Mouse (Mus musculus): ENCODE measurements around the gene 4921504E06Rik.

Gene 4921504E06Rik

DNA sequence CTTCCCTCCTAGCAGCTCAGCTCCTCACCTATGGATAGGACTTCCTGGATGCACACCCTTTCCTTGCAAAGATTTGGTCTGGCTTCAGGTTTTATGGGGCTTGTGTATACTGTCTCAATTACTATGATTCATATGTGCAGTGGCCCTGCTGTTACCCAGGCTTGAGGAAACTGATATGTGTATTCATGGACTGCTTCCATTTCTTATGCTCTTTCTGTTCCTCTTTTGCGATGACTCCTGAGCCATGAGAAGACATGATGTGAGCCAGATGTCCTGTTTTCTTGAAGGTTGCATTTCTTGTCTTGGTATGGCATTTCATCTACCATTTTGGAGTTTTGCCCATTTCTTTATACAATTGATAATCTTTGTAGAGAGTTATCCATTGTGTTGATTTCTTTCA lies 48.0 kb downstream of the 4921504E06Rik start:
- no peak for DNase-seq (ENCODE audit: low read depth, low spot score)

- no peak for DNase-seq (ENCODE audit: low read depth, low spot score)
Measured at GRCm38 (mm10) chr2:19490262-19490661, 63.5 kb downstream of the 4921504E06Rik start.

DNA sequence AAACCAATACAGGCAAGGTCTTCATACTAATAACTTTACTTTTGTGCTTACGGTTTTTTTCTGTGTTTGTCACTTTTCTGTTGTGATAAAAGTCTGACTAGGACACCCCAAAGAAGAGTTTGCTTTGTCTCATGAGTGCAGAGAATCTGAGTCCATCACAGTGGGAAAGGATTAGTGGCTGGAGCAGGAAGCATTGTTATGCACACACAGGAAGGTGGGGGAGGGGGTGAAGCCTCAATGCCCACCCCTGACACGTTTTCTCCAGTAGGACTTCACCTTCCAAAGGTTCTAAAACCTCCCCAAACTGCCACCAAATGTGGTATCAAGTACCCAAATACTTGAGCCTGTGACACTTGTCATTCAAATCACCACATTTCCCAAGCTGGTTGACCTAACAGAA lies 91.8 kb downstream of the 4921504E06Rik start:
- no peak for DNase-seq (ENCODE audit: low read depth, low spot score)

- DNase-seq (ENCODE audit: low read depth, low spot score), result no peak
Measured at GRCm38 (mm10) chr2:19458785-19459184, 94.9 kb downstream of the 4921504E06Rik start.

- no peak for DNase-seq (ENCODE audit: low read depth, low spot score)
Measured at GRCm38 (mm10) chr2:19455857-19456482, 97.7 kb downstream of the 4921504E06Rik start.

DNA sequence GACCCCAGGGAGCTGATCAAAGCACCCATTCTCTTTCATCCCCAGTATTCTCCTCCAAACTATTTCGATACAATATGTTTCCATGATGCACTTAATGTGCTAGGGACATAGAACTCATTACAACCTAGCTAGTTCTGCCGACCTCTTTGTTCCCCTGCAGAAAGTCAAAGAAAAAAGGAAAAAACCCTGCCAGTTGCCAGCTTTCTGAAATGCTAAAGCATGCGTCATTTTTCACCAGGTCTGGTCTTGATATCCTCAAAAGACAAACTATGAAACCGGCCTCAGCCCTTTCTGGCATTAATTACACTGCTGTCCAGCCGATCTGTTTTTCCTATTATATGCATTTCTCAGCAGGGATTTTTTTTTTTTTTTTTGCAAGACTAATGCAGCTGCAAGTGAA lies 98.5 kb downstream of the 4921504E06Rik start:
- DNase-seq (ENCODE audit: low read depth, low spot score), result no peak

DNA sequence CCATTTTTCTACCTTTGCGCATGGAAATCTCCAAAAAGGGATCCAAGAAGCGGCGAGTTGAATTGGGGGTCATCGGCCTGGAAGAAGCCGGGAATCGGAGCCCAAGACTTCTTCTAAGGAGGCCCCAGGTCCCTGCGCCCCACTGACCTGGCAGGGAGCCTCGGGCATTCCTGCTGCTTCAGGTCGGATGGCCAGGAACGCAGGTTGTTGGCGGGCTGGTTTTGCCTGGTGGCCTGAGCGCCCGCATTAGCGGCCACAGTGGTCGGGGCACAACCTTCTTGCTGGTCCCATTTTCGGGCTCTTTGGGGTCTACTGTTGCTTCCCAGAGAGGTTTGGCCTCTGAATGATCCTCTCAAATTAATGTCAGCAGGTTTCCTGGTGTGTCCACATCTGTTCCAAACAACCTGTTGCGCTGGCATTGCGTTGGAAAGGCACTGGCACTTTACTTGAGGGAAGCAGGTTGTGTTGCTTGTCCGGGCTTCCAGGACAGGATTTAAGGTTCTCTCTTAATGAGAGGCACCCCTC lies 101.1 kb downstream of the 4921504E06Rik start:
- no peak for DNase-seq (ENCODE audit: low read depth, low spot score)

DNA sequence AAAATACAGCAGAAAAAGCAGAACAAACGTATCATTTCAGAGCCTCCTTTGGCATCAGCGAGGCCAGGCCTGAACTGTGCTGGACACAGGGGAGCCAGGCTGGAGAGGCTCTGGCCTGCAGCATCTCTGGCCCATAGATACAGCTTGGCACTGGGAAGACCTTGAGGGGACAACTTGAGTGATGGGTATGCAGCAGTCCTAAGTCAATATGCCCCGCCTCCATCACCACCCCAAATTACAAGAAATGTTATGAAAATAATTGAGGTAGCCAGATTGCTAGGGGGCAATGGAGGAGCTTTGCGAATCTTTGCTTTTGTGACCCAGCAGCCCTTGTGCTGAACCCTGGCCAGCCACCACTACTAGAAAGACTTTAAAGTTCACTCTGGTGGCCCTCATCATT lies 104.4 kb downstream of the 4921504E06Rik start:
- DNase-seq (ENCODE audit: low read depth, low spot score), result no peak

DNA sequence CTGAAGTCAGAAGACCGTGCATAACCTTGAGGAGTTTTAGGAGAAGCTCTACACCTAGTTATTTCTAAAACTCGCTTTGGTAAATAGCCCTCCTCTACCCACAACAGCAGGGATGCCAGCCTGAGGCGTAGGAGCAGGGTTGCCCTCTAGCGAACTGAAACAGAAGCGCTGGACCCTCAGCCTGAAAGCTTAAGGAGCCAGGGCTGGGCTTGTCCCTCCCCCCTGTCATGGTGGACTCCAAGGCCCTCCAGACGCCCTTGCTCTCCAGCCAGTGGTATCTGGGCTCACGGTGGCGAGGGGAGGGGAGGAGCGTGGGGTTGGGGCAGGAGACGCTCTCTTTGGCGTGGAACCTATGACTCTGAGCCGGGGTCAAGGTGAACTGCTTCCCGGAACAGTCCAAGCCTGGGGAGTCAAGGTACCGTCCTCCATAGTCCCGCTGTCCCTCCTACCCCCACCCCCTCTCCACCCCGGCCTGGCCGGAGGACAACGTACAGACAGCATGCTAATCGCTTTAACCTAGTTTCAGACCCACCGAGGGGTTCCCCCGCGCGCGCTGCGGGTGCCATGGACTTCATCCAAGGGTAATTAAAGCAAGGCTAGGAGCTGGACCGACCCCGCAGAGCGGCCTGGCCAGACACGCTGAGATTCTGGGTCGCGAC lies 105.5 kb downstream of the 4921504E06Rik start:
- DNase-seq (ENCODE audit: low read depth, low spot score), result no peak

DNA sequence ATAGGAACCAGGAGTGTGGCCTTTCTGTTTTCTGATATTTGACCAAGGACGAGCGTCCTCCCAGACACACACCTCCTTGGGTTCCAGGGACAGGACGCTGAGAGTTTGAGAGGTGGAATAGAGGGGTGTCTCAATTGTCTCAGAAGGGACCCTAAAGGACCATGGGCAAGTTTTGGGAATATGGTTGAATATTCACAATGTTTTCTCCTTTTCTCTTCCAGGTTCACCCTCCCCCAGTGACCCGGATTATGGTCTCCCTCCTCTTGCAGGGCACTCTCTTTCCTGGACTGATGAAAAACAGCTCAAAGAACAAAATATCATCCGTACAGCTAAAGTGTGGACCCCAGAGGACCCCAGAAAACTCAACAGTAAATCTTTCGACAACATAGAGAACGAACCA lies 107.0 kb downstream of the 4921504E06Rik start:
- DNase-seq (ENCODE audit: low read depth, low spot score), result no peak

DNA sequence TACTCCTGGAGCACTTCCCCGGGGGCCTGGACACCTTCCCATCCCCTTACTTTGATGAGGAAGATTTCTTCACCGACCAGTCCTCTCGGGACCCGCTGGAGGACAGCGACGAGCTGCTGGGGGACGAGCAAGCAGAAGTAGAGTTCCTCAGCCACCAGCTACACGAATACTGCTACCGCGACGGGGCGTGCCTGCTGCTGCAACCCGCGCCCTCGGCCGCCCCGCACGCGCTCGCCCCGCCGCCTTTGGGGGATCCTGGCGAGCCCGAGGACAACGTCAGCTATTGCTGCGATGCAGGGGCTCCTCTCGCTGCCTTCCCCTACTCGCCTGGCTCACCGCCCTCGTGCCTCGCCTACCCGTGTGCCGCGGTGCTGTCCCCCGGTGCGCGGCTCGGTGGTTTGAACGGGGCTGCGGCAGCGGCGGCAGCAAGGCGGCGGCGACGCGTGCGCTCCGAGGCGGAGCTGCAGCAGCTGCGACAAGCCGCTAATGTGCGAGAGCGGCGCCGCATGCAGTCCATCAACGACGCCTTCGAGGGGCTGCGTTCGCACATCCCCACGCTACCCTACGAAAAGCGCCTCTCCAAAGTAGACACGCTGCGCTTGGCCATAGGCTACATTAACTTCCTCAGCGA lies 107.7 kb downstream of the 4921504E06Rik start:
- no peak for DNase-seq (ENCODE audit: low read depth, low spot score)

GRCm38 (mm10) chr2:19444931-19445831 lies 108.5 kb downstream of the 4921504E06Rik start, which contains the start of gene Ptf1a:
Gene Ptf1a (plus strand): TSS chr2:19445663.
- DNase-seq (ENCODE audit: low read depth, low spot score), result no peak

DNA sequence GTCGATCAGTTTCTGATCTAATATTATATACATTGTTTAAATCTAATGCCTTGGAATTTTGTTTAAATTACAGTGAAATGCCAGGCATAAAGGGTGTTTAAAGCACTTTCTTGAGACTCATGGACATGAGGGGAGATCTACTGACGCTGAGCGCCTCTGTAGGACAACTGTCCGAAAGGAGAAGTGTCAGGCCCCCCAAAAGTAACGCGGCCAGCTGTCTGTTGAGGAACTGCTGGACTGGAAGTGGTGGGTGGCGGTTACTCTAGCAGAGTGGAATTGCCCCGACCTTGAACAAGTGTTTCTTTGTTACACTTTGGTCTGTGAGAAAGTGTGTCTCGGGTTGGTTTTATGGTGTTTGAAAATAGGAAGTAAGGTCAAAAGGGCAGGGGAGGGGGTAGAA lies 109.4 kb downstream of the 4921504E06Rik start:
- DNase-seq (ENCODE audit: low read depth, low spot score), result no peak

GRCm38 (mm10) chr2:19431614-19432323 lies 121.9 kb downstream of the 4921504E06Rik start:
- DNase-seq (ENCODE audit: low read depth, low spot score), result no peak

- no peak for DNase-seq (ENCODE audit: low read depth, low spot score)
Measured at GRCm38 (mm10) chr2:19431186-19431585, 122.5 kb downstream of the 4921504E06Rik start.

DNA sequence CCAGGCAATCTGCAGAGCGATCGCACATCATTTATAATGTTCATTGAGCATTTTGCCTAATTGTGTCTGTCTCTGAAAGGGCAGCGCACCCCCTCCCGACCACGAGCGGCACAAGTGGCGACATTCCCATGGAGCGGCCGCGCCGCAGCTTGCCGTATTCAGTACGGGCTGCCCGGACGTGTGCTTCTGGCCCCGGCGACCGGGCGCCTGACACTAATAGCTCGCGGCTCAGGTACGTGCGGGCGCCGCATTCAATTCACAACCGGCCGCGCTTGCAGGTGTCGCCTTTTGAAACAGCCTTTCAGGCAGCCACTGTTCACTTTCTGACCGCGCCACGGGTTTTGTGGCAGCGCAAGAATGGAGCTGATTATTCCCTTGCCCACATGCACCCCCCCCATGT lies 123.0 kb downstream of the 4921504E06Rik start:
- no peak for DNase-seq (ENCODE audit: low read depth, low spot score)

DNA sequence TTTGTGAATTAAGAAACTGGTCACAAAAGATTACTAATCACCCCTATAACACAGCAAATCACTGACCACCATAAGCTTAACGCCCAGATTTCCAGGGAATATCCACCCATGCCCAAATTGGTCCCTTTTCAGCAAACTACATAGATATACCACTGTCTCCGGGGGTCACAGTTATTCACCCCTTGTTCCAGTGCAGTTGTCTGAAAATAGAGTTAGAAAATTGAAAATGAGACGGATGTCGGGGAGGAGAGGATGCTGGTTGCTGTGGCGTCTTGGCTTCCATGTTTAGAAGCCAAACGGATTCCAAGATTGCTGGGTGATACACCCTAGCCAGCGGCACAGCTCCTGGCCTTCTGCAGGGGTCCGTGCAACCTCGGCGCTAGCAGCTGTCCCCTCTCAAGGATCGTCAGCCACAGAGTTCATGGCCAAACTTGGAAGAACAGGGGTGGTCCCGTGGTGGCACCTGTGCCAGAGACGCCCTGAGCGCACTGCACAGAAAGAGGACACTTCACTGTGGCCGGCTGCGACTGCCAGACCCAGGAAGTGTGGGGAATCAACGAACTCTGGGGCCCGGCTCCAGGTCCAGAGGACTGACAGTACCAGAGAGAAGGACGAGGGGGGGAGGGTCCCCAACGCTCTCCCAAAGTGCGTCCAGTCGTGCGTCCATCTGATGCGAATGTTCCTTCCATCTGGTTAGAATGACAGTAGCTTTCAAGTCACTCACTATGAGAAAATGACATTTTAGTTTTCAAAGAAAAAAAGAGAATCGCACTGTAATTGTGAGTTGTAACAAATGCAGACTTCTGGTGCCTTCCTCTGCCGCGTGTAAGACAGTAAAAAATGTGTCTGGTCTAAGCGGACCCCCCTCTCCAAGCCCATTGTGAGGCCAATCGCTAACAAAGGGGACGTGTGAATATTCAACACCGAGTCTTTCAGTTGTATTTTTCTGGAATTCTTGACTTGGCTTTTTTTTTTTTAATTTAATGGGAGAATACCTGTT lies 123.7 kb downstream of the 4921504E06Rik start:
- DNase-seq (ENCODE audit: low read depth, low spot score), result no peak

DNA sequence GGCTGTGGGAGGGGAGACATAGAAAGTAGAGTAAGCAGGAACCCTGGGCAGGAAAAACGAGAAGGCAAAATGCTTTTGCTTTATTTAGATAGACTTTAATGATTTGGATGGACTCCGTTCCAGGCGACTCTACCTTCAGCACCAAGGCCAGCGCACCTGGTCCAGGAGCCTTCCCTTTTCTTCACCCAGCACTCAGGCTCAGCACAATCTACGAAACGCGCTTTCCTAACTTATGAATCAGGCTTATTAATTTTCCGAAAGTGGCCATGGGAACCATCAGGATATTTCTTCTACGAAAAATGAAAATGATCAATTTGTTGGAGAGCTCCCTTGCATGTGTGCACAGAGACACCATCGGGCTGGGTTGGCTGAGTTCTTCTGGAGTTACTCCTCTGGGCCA lies 124.7 kb downstream of the 4921504E06Rik start:
- DNase-seq (ENCODE audit: low read depth, low spot score), result no peak

DNA sequence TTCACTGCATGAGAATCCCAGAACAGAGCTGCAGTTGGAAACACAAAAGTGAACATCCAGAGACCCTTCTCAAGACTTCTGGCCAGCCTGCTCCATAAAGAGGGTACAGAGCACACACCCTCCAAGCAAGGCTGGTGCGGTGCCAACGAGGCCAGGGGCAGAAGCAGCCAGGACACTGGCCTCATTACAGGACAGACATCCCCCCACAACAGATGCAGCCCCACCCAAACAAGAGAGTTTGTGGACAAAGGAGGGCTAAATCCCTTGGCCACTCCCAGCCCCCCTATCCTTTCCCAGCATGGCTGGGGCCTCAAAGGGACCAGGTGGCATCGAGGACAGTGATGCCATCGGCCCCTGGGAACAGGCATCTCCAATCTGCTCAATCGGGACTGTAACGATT lies 130.6 kb downstream of the 4921504E06Rik start:
- no peak for DNase-seq (ENCODE audit: low read depth, low spot score)

GRCm38 (mm10) chr2:19422226-19422625 lies 131.5 kb downstream of the 4921504E06Rik start:
- no peak for DNase-seq (ENCODE audit: low read depth, low spot score)
